Mouse (Mus musculus): Measurements from ENCODE around the gene Rpusd3. TPM values are rescaled to one million over a fixed set of nuclear protein-coding genes. Genes with fewer than 3 reads are reported as not detected.

Rpusd3 gene
- total RNA-seq (2021): 1 to 10 TPM; 8.1 to 8.9 TPM
- long read RNA-seq, experiment 1, transcript Rpusd3-202 (9 exons, 1,269 nt): major isoform, 6 of 8 reads
- long read RNA-seq, experiment 1, partial matches to known transcripts: 1 of 8 reads
- long read RNA-seq, experiment 1, other reads (novel, unspliced or antisense): 1 of 8 reads
- long read RNA-seq, experiment 2, transcript Rpusd3-202 (9 exons, 1,269 nt): major isoform, 17 of 22 reads
- long read RNA-seq, experiment 2, partial matches to known transcripts: 1 of 22 reads
- long read RNA-seq, experiment 2, other reads (novel, unspliced or antisense): 1 of 22 reads

- DNase-seq: peak; percentile 98 to 100
- intact Hi-C loops (cut with DNase I): no loop called here
These were observed at the start of gene Rpusd3 for GRCm38 (mm10) chr6:113419199-113419587. TSS of gene Rpusd3 (minus strand) at chr6:113419340.

- intact Hi-C loops (cut with DNase I): loop anchor here (2.0 to 10.0 kb wide), 2 partner anchors 28 to 294 kb away; no protein-coding TSS in a partner anchor
- no peak for DNase-seq
These were observed 49.4 kb upstream of the Rpusd3 start for GRCm38 (mm10) chr6:113468512-113468911.

- no peak for DNase-seq
- intact Hi-C loops (cut with DNase I): loop anchor here (10.0 kb wide), 1 partner anchor 291 kb away; no protein-coding TSS in a partner anchor
These were observed 46.5 kb upstream of the Rpusd3 start for GRCm38 (mm10) chr6:113465602-113466001.

- intact Hi-C loops (cut with DNase I): loop anchor here (10.0 kb wide), 1 partner anchor 289 kb away; no protein-coding TSS in a partner anchor
- no peak for DNase-seq
These were observed 44.9 kb upstream of the Rpusd3 start for GRCm38 (mm10) chr6:113464040-113464439.

- DNase-seq: no peak
- intact Hi-C loops (cut with DNase I): no loop called here
These were observed 39.5 kb upstream of the Rpusd3 start for GRCm38 (mm10) chr6:113458635-113459034.

GRCm38 (mm10) chr6:113457952-113458534, 38.9 kb upstream of the Rpusd3 start, which contains the start of gene Il17re:
TSS of gene Il17re (plus strand) at chr6:113458484.
- DNase-seq: no peak
- intact Hi-C loops (cut with DNase I): no loop called here

- intact Hi-C loops (cut with DNase I): no loop called here
- no peak for DNase-seq
These were observed 35.9 kb upstream of the Rpusd3 start for GRCm38 (mm10) chr6:113455007-113455406.

GRCm38 (mm10) chr6:113451839-113452238, 32.7 kb upstream of the Rpusd3 start:
- DNase-seq: peak in 1 of 2 experiments; percentile 29
- intact Hi-C loops (cut with DNase I): no loop called here

GRCm38 (mm10) chr6:113447639-113448038, 28.5 kb upstream of the Rpusd3 start:
- intact Hi-C loops (cut with DNase I): no loop called here
- no peak for DNase-seq

GRCm38 (mm10) chr6:113444207-113444965, 25.2 kb upstream of the Rpusd3 start:
- intact Hi-C loops (cut with DNase I): loop anchor here (5.0 kb wide), 1 partner anchor 238 kb away; no protein-coding TSS in a partner anchor
- DNase-seq: no peak

GRCm38 (mm10) chr6:113443091-113443490, 24.0 kb upstream of the Rpusd3 start:
- intact Hi-C loops (cut with DNase I): loop anchor here (5.0 kb wide), 1 partner anchor 239 kb away; no protein-coding TSS in a partner anchor
- DNase-seq: no peak

- DNase-seq: peak; percentile 87 to 90
- intact Hi-C loops (cut with DNase I): loop anchor here (5.0 kb wide), 1 partner anchor 240 kb away; no protein-coding TSS in a partner anchor
These were observed 23.4 kb upstream of the Rpusd3 start, which contains the start of gene Jagn1 for GRCm38 (mm10) chr6:113442442-113443090. TSS of gene Jagn1 (plus strand) at chr6:113442569.

GRCm38 (mm10) chr6:113442087-113442441, 22.9 kb upstream of the Rpusd3 start:
- no peak for DNase-seq
- intact Hi-C loops (cut with DNase I): loop anchor here (5.0 kb wide), 1 partner anchor 240 kb away; no protein-coding TSS in a partner anchor

GRCm38 (mm10) chr6:113441147-113441680, 22.1 kb upstream of the Rpusd3 start:
- intact Hi-C loops (cut with DNase I): loop anchor here (2.0 to 5.0 kb wide), 2 partner anchors 28 to 241 kb away; no protein-coding TSS in a partner anchor
- DNase-seq: peak; percentile 58 to 65

- intact Hi-C loops (cut with DNase I): loop anchor here (2.0 to 5.0 kb wide), 2 partner anchors 28 to 242 kb away; no protein-coding TSS in a partner anchor
- DNase-seq: no peak
These were observed 21.5 kb upstream of the Rpusd3 start for GRCm38 (mm10) chr6:113440686-113441085.

- intact Hi-C loops (cut with DNase I): no loop called here
- DNase-seq: no peak
These were observed 19.7 kb upstream of the Rpusd3 start for GRCm38 (mm10) chr6:113438721-113439430.

- DNase-seq: no peak
- intact Hi-C loops (cut with DNase I): no loop called here
These were observed 18.0 kb upstream of the Rpusd3 start for GRCm38 (mm10) chr6:113437135-113437534.

GRCm38 (mm10) chr6:113435664-113436205, 16.6 kb upstream of the Rpusd3 start, which contains the start of gene Cidec:
TSS of gene Cidec (minus strand) at chr6:113435760.
- no peak for DNase-seq
- intact Hi-C loops (cut with DNase I): no loop called here

GRCm38 (mm10) chr6:113434691-113435090, 15.6 kb upstream of the Rpusd3 start:
- no peak for DNase-seq
- intact Hi-C loops (cut with DNase I): no loop called here
